In the genomic region with DNA sequence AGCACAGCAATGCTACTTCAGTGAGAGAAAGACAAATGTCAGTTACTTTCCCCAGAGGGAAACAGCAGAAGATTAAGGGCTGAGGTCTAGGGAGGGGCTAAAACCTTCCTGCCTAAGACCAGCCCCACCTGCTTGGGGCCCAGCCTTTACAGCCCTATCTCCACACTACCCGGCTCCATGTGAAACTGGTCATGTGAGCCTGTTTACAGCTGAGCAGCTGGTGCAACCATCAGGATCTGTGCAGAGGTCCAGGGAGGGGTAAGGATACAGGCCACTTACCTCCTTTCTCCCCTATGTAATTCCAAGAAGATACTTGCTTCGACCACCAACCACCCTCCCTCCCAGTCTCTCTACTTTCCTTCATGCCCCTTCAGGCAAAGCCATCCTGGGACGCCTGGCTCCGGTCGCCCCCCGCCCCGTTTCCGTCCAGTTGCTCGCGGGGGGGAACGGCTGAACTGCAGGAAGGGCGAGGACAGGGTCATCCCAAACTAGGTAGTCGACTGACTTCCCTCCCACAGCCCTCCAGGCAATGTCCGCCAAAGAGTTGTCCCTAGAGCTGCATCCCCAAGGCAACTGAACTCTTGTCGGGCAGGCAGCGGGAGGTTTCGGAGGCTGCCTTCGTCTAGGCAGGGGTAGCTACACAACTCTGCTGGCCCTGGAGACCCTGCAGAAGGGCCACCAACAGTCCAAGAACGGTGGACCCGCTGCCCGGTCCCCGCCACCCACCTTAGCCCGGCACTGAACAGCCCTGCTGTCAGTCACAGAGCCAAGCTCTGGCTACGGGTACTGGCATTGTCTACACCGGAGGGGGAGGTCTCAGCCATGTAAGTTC, we compare ENCODE assay signal across 8 mouse cellular contexts. TPM values are rescaled to one million over a fixed set of nuclear protein-coding genes. Genes with fewer than 3 reads are reported as not detected.
DNase-seq lines count a peak whose midpoint lies in the region; ATAC-seq and TF ChIP-seq lines count a peak whose summit lies in the region.

No protein-coding gene starts in this region.

- H3K4me1 ChIP-seq in kidney, adult 2 months (ENCODE audit: control insufficient read depth, insufficient read depth, low read length): no peaks in the 10 kb centered on the region
- H3K4me1 ChIP-seq in lung, embryonic 16.5 days (replicated peaks; ENCODE audit: control insufficient read depth, insufficient read depth, low read length): peaks cover 3% of the 10 kb centered on the region; the same call in 1 of the 2 replicates
- no peaks in the 10 kb centered on the region for H3K4me1 ChIP-seq in olfactory bulb, adult 2 months (ENCODE audit: control insufficient read depth, insufficient read depth, low read length)

- peak overlapping the region; percentile 62 for H3K4me2 ChIP-seq in lung, embryonic 16.5 days (ENCODE audit: low read depth, low read length)

- no peaks in the 10 kb centered on the region for H3K9me3 ChIP-seq in lung, embryonic 16.5 days (ENCODE audit: control insufficient read depth, low read length)

- TF ChIP-seq POLR2A in kidney, adult 2 months (IDR thresholded peaks at IDR 0.05; ENCODE audit: low read depth, low read length): no peak
- no peak for TF ChIP-seq POLR2A in olfactory bulb, adult 2 months (IDR thresholded peaks at IDR 0.05; ENCODE audit: insufficient read depth, low read depth, low read length)

- TF ChIP-seq CTCF in kidney, adult 2 months (conservative IDR thresholded peaks at IDR 0.05; ENCODE audit: insufficient read depth, insufficient read length, low read depth, low read length): no peak
- TF ChIP-seq CTCF in olfactory bulb, adult 2 months (IDR thresholded peaks at IDR 0.05; ENCODE audit: insufficient read depth, low read depth, low read length): no peak

- no peaks in the 10 kb centered on the region for H3K27me3 ChIP-seq in kidney, adult 2 months (replicated peaks; ENCODE audit: control insufficient read depth, insufficient read depth, low read length)
- no peaks in the 10 kb centered on the region for H3K27me3 ChIP-seq in lung, embryonic 16.5 days (ENCODE audit: control insufficient read depth, insufficient read depth, low read depth, low read length)

- DNase-seq in CD4-positive, CD25-positive, alpha-beta regulatory T cell, adult 2 months (ENCODE audit: low read depth, low spot score): peak; percentile 38
- peak; percentile 31 for DNase-seq in adrenal gland, adult 2 months
- DNase-seq in embryo, embryonic 9.5 days (ENCODE audit: extremely low spot score): peak; percentile 31
- peak; percentile 31 to 44 for DNase-seq in heart, adult 9 months (ENCODE audit: low spot score in 2 of 2)
- peak; percentile 32 for DNase-seq in kidney, adult 2 months
- peak; percentile 45 for DNase-seq in thymus, postnatal 4 days

- ATAC-seq in lung, embryonic 16.5 days (ENCODE audit: low read depth): peak; percentile 61

- WGBS in kidney, adult 2 months: 1% methylated on average over 22 of the region's 25 CpGs
- 16% methylated on average over 24 of the region's 25 CpGs for WGBS in lung, embryonic 16.5 days
- 14% methylated on average over 25 of the region's 25 CpGs for WGBS in olfactory bulb, adult 2 months

- H3K4me3 ChIP-seq in kidney, adult 2 months (ENCODE audit: insufficient read depth, low read depth, low read length): peak overlapping the region; percentile 71
- H3K4me3 ChIP-seq in lung, embryonic 16.5 days (ENCODE audit: low read length): peak overlapping the region; percentile 68
- peak overlapping the region; percentile 93 for H3K4me3 ChIP-seq in olfactory bulb, adult 2 months (ENCODE audit: insufficient read depth, low read depth, low read length)

- peak overlapping the region; percentile 11 for H3K27ac ChIP-seq in kidney, adult 2 months (ENCODE audit: insufficient read depth, low read depth, low read length)
- peak overlapping the region; percentile 73 for H3K27ac ChIP-seq in lung, embryonic 16.5 days (ENCODE audit: low read length)
- peak overlapping the region; percentile 75 for H3K27ac ChIP-seq in olfactory bulb, adult 2 months (ENCODE audit: insufficient read depth, low read depth, low read length)

- no peaks in the 10 kb centered on the region for H3K36me3 ChIP-seq in kidney, adult 2 months (ENCODE audit: control insufficient read depth, insufficient read depth, low read length)
- no peaks in the 10 kb centered on the region for H3K36me3 ChIP-seq in lung, embryonic 16.5 days (ENCODE audit: control insufficient read depth, insufficient read depth, low read length)

- peak overlapping the region; percentile 76 for H3K9ac ChIP-seq in lung, embryonic 16.5 days (ENCODE audit: low read length)

RNA-seq across cellular contexts. Expression of gene Mospd1, which starts 0.6 kb away (rescaled TPM):
- total RNA-seq in adrenal gland, adult 2 months (2021): 10 to 100 TPM; 18.4 to 25.8 TPM
- 0.27 and 0.42 TPM in 2 replicates for polyA plus RNA-seq in adrenal gland, adult 2 months (2012; rRNA removed)
- 3.4 and 6.1 TPM in 2 replicates for polyA plus RNA-seq in kidney, adult 2 months (2012; rRNA removed)
- polyA plus RNA-seq in lung, embryonic 16.5 days (2015; fragmentation: Nextera tagmentation; extraction: Ambion mirVana): 41.4 and 42.0 TPM in 2 replicates
- polyA plus RNA-seq in olfactory bulb, adult 2 months (2012; ENCODE audit: insufficient read depth, insufficient read length, low replicate concordance, missing spikeins): not detected in 2 replicates

Comparison
In these comparisons a context has a peak if more than half of its experiments do, and no peak if none do; other contexts are left out.
1. Peak in every context shown above with its lines: DNase-seq, ATAC-seq, H3K4me3 ChIP-seq and H3K27ac ChIP-seq.
2. H3K27ac ChIP-seq: peak in every context shown above with its lines; median percentile 75 in olfactory bulb, adult 2 months; 73 in lung, embryonic 16.5 days; 11 in kidney, adult 2 months.